Mouse (Mus musculus) liver, embryonic 11.5 days (tissue): ENCODE data around the gene Ogdh. TPM values are rescaled to one million over a fixed set of nuclear protein-coding genes. Genes with fewer than 3 reads are reported as not detected.

Experiments
- ATAC-seq: fragments of 200-750 bp; cut with Nextera tagmentation; replicated peaks from 2 replicates; pipeline ENCODE4 v1.8.0; 2017; ENCODE audit warnings: moderate number of reproducible peaks, mild to moderate bottlenecking, moderate TSS enrichment, moderate library complexity; ENCODE audit not compliant: low FRiP score
- DNase-seq: peaks from one replicate; pipeline ENCODE4 v3.0.0-alpha.2; 2017; ENCODE audit warnings: low spot score
- H3K27ac ChIP-seq: fragments of 300-500 bp; sonication (generic); 2 replicates; pipeline ENCODE4 v1.5.1; 2014; ENCODE audit warnings: mild to moderate bottlenecking, low read depth, low read length, control low read depth
- H3K27me3 ChIP-seq: fragments of 300-500 bp; sonication (generic); replicated peaks from 2 replicates; pipeline ENCODE4 v1.6.1; 2014; ENCODE audit warnings: low read length, mixed read lengths; ENCODE audit not compliant: control insufficient read depth, insufficient read depth
- H3K36me3 ChIP-seq: fragments of 300-500 bp; sonication (generic); 2 replicates; pipeline ENCODE4 v1.6.1; 2014; ENCODE audit warnings: mild to moderate bottlenecking, low read length, moderate library complexity, mixed read lengths; ENCODE audit not compliant: control insufficient read depth, insufficient read depth
- H3K4me1 ChIP-seq: fragments of 300-500 bp; sonication (generic); replicated peaks from 2 replicates; pipeline ENCODE4 v1.6.1; 2014; ENCODE audit warnings: low read length, mixed read lengths; ENCODE audit not compliant: control insufficient read depth, insufficient read depth
- H3K4me2 ChIP-seq: fragments of 300-500 bp; sonication (generic); 2 replicates; pipeline ENCODE4 v1.6.1; 2014; ENCODE audit warnings: mild to moderate bottlenecking, control low read depth, moderate library complexity
- H3K4me3 ChIP-seq: fragments of 300-500 bp; sonication (generic); 2 replicates; pipeline ENCODE4 v1.5.1; 2014; ENCODE audit warnings: low read depth, low read length, control low read depth
- H3K9ac ChIP-seq: fragments of 300-500 bp; sonication (generic); 2 replicates; pipeline ENCODE4 v1.6.1; 2014; ENCODE audit warnings: low read depth, low read length, control low read depth
- H3K9me3 ChIP-seq: fragments of 300-500 bp; sonication (generic); 2 replicates; pipeline ENCODE4 v1.6.1; 2016; ENCODE audit warnings: low read length, inconsistent platforms, mixed read lengths; ENCODE audit not compliant: control insufficient read depth
- WGBS: fragments of 180-500 bp; shearing (Covaris S2); extraction: QIAGEN DNeasy Blood & Tissue Kit; methylation state at CpG from one replicate; pipeline ENCODE4 v1.1.7; 2014; 5-methylcytosine and 5-hydroxymethylcytosine counted together
- polyA plus RNA-seq: library from polyadenylated mRNA; unstranded; fragments of >200 nt; fragmentation: Nextera tagmentation; extraction: Ambion mirVana; gene quantifications from 2 replicates; pipeline ENCODE4 v1.2.1, GENCODE M21; 2014

Gene Ogdh
- polyA plus RNA-seq, 1 experiment from 2014 or later: 124 TPM

DNA sequence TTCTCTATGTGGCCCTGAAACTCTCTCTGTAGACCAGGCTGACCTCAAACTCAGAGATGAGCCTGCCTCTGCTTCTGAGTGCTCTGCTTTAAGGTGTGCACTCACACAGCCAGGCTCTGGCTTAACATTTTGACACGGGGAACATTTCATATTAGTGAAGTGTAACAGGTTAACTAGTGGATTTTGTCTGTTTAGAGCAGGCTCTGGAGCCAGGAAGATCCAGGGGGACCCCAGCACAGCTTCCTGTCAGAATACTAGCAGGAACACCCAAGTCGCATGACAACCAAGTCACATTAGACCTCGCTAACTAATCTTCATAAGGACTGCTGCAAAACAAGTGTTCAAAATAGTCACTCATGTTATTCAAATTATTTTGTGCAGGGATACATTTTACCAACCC, 550 bp upstream of the Ogdh start:
- no peaks in the 10 kb centered on the region for H3K36me3 ChIP-seq
- peak overlapping the region; percentile 79 for H3K9ac ChIP-seq
- ATAC-seq (no peak), DNase-seq (no peak)
- 42% methylated on average over 3 of the region's 3 CpGs for WGBS
- H3K9me3 ChIP-seq: no peaks in the 10 kb centered on the region
- H3K4me1 ChIP-seq: peaks cover 18% of the 10 kb centered on the region
- no peaks in the 10 kb centered on the region for H3K27me3 ChIP-seq
- peak overlapping the region; percentile 87 for H3K27ac ChIP-seq
- peak overlapping the region; percentile 78 for H3K4me2 ChIP-seq
- peak overlapping the region; percentile 78 for H3K4me3 ChIP-seq

DNA sequence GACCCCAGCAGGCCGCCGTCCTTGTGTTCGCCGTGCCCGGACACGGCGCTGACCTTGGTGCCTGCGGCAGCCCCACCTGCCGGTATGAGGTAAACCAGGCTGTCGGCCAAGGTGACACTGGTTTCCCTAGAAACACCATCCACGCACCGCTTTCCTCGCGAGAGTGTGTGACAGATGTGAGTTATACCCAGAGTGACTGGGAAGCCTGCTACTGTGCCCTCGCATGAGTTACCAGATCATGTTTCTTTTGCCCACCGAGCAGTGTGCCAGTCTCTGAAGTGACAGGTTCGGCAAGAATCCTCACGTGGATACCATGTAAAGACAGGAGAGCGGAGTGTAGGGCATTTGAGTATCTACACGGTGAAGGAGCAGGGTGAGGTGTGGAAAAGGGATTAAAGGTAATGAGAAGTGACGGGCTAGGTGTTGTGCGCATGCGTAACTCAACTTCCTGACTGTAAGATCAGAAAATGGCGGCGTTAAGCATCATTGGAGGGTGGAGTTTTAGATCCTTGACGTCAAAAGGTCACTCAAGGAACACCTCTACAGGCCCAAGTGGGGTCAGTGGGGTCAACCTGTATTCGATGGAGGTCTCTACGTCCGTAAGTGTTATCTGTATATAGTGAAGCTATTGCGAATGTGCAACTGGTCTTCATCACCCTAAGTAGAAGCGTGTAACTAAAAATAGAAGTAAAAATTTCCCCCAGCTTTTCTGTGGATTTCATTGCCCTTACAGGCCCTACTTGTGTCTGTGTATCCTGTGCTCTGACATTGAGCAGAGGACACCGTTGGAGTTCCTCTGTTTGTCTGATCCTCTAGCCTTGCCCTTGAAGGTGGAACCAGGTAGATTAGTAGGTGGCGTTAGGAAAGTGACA, 919 bp downstream of the Ogdh start:
- Histone ChIP-seq H3K4me2 (peak overlapping the region; percentile 78), H3K9me3 (no peaks in the 10 kb centered on the region), H3K9ac (peak overlapping the region; percentile 79), H3K27ac (peak overlapping the region; percentile 87), H3K4me1 (peaks cover 21% of the 10 kb centered on the region), H3K27me3 (no peaks in the 10 kb centered on the region), H3K36me3 (peaks cover 2% of the 10 kb centered on the region), H3K4me3 (peak overlapping the region; percentile 78)
- ATAC-seq (peak; percentile 7; the same call in 1 of the 2 replicates), DNase-seq (no peak)
- 14% methylated on average over 33 of the region's 33 CpGs for WGBS

- ATAC-seq (no peak), DNase-seq (no peak)
- Histone ChIP-seq H3K4me2 (peak overlapping the region; percentile 78), H3K9ac (no peak overlapping the region), H3K27ac (0 out of 2 replicates have a peak overlapping the region, but pooled peaks have one; percentile 87), H3K4me3 (peak overlapping the region; percentile 78), H3K9me3 (no peaks in the 10 kb centered on the region), H3K27me3 (no peaks in the 10 kb centered on the region), H3K36me3 (peaks cover 8% of the 10 kb centered on the region), H3K4me1 (peaks cover 21% of the 10 kb centered on the region)
- WGBS: 89% methylated on average over 4 of the region's 4 CpGs
These were observed 1.5 kb downstream of the Ogdh start for GRCm38 (mm10) chr11:6292988-6293349.

GRCm38 (mm10) chr11:6293601-6294000, 2.2 kb downstream of the Ogdh start:
- 86% methylated on average over 2 of the region's 2 CpGs for WGBS
- H3K9ac ChIP-seq: no peak overlapping the region
- peaks cover 11% of the 10 kb centered on the region for H3K36me3 ChIP-seq
- no peak overlapping the region for H3K27ac ChIP-seq
- DNase-seq (no peak), ATAC-seq (no peak)
- H3K9me3 ChIP-seq: no peaks in the 10 kb centered on the region
- peak overlapping the region; percentile 78 for H3K4me2 ChIP-seq
- H3K4me1 ChIP-seq: peaks cover 21% of the 10 kb centered on the region
- no peaks in the 10 kb centered on the region for H3K27me3 ChIP-seq
- H3K4me3 ChIP-seq: no peak overlapping the region

- Histone ChIP-seq H3K9me3 (no peaks in the 10 kb centered on the region), H3K27me3 (no peaks in the 10 kb centered on the region), H3K4me1 (peaks cover 21% of the 10 kb centered on the region), H3K9ac (no peak overlapping the region), H3K4me2 (peak overlapping the region; percentile 78), H3K36me3 (peaks cover 19% of the 10 kb centered on the region), H3K27ac (peak overlapping the region; percentile 85), H3K4me3 (no peak overlapping the region; the same call in 1 of the 2 replicates)
- peak; percentile 76 for ATAC-seq
- WGBS: 82% methylated on average over 4 of the region's 4 CpGs
- no peak for DNase-seq
These were observed 3.2 kb downstream of the Ogdh start for GRCm38 (mm10) chr11:6294632-6295031.

GRCm38 (mm10) chr11:6296077-6296476, 4.6 kb downstream of the Ogdh start:
- Histone ChIP-seq H3K9ac (no peak overlapping the region), H3K4me2 (no peak overlapping the region), H3K4me3 (no peak overlapping the region), H3K36me3 (peaks cover 23% of the 10 kb centered on the region), H3K27me3 (no peaks in the 10 kb centered on the region), H3K4me1 (peaks cover 21% of the 10 kb centered on the region), H3K27ac (no peak overlapping the region), H3K9me3 (no peaks in the 10 kb centered on the region)
- no peak for ATAC-seq
- DNase-seq: no peak

- H3K9me3 ChIP-seq: no peaks in the 10 kb centered on the region
- 78% methylated on average over 2 of the region's 2 CpGs for WGBS
- peaks cover 11% of the 10 kb centered on the region for H3K4me1 ChIP-seq
- H3K27me3 ChIP-seq: no peaks in the 10 kb centered on the region
- H3K4me2 ChIP-seq: no peak overlapping the region
- no peak overlapping the region for H3K4me3 ChIP-seq
- peaks cover 28% of the 10 kb centered on the region for H3K36me3 ChIP-seq
- no peak overlapping the region for H3K27ac ChIP-seq
- ATAC-seq: no peak
- no peak overlapping the region for H3K9ac ChIP-seq
- no peak for DNase-seq
These were observed 8.0 kb downstream of the Ogdh start for GRCm38 (mm10) chr11:6299435-6299834.

DNA sequence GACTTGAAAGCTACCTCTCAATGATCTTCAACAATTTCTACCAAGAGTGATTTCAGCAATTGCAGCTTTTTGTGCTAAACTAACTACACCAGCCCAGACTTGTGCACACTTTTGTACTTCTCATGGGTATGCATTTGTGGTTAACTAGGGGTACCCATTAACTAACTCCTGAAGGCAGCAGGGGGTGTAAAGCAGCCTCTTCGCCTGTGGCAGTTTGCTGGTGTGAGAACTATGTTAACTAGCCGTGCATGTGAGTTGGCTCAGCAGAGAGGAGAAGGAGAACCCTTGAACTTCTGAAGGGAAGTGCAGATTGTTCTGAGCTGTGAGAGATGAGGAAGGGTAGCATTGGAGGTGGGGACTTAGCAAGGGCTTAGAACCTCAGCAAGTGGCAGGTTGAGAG, 11.4 kb downstream of the Ogdh start:
- Histone ChIP-seq H3K9ac (no peak overlapping the region), H3K4me2 (no peak overlapping the region), H3K27me3 (no peaks in the 10 kb centered on the region), H3K4me3 (no peak overlapping the region), H3K9me3 (no peaks in the 10 kb centered on the region), H3K36me3 (peaks cover 27% of the 10 kb centered on the region), H3K27ac (no peak overlapping the region), H3K4me1 (no peaks in the 10 kb centered on the region)
- WGBS: 88% methylated on average over 2 of the region's 2 CpGs
- ATAC-seq: no peak
- DNase-seq: no peak

DNA sequence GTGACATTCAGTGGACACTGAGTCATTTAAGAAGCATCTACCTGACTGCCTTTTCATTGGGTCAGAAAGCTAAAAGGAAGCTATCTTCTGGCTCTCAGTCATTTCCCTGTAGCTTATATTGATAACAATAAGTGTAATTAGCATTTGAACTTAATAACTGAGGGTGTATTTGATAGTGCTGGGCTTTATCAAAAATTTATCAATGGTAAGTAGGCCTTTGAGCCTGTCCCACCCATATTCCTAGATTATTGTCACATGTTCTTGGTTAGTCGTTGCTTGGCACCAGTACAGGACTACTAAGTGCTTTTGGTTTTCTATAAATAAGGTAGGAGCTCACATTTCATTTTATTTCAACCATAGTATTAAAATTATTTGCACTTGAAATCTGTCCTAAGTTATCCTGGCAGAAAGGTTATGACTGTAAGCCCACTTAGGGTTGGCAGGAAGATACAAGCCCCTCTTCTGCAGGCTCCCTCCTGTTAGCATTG, 14.6 kb downstream of the Ogdh start:
- no peak for ATAC-seq
- no peak overlapping the region for H3K9ac ChIP-seq
- H3K36me3 ChIP-seq: peaks cover 16% of the 10 kb centered on the region
- DNase-seq: no peak
- no peaks in the 10 kb centered on the region for H3K27me3 ChIP-seq
- no peak overlapping the region for H3K4me2 ChIP-seq
- 74% methylated on average over 1 of the region's 1 CpGs for WGBS
- H3K4me3 ChIP-seq: no peak overlapping the region
- H3K9me3 ChIP-seq: no peaks in the 10 kb centered on the region
- H3K27ac ChIP-seq: no peak overlapping the region
- H3K4me1 ChIP-seq: no peaks in the 10 kb centered on the region
